Mouse (Mus musculus): ENCODE data around the gene Fam89a.

Fam89a gene

GRCm38 (mm10) chr8:124752325-124752862 lies 762 bp upstream of the Fam89a start:
- DNase-seq = no peak

GRCm38 (mm10) chr8:124751191-124751590 lies 441 bp downstream of the Fam89a start:
- DNase-seq = no peak

- DNase-seq = no peak
Observed at GRCm38 (mm10) chr8:124746661-124747060, 5.0 kb downstream of the Fam89a start.

- DNase-seq = no peak
Observed at GRCm38 (mm10) chr8:124739268-124739667, 12.4 kb downstream of the Fam89a start.

GRCm38 (mm10) chr8:124735371-124735911 lies 16.2 kb downstream of the Fam89a start:
- no peak for DNase-seq

- no peak for DNase-seq
Observed at GRCm38 (mm10) chr8:124732828-124733227, 18.8 kb downstream of the Fam89a start.

GRCm38 (mm10) chr8:124724301-124724700 lies 27.3 kb downstream of the Fam89a start:
- DNase-seq = no peak

- peak; percentile 98 for DNase-seq
Observed at GRCm38 (mm10) chr8:124721862-124722515, 29.6 kb downstream of the Fam89a start, which contains the start of the genes Ttc13 and Arv1. TSS of gene Ttc13 (minus strand) at chr8:124721983. TSS of gene Arv1 (plus strand) at chr8:124722139.

- no peak for DNase-seq
Observed at GRCm38 (mm10) chr8:124720938-124721861, 30.4 kb downstream of the Fam89a start.

- DNase-seq = peak; percentile 21
Observed at GRCm38 (mm10) chr8:124720133-124720532, 31.5 kb downstream of the Fam89a start.

- DNase-seq = no peak
Observed at GRCm38 (mm10) chr8:124715736-124716135, 35.9 kb downstream of the Fam89a start.

- no peak for DNase-seq
Observed at GRCm38 (mm10) chr8:124713207-124713606, 38.4 kb downstream of the Fam89a start.

- no peak for DNase-seq
Observed at GRCm38 (mm10) chr8:124705823-124706222, 45.8 kb downstream of the Fam89a start.

- no peak for DNase-seq
Observed at GRCm38 (mm10) chr8:124704376-124704775, 47.3 kb downstream of the Fam89a start.

- no peak for DNase-seq
Observed at GRCm38 (mm10) chr8:124703526-124703925, 48.1 kb downstream of the Fam89a start.

GRCm38 (mm10) chr8:124702183-124702582 lies 49.4 kb downstream of the Fam89a start:
- DNase-seq = peak; percentile 66

- DNase-seq = no peak
Observed at GRCm38 (mm10) chr8:124701023-124701422, 50.6 kb downstream of the Fam89a start.

GRCm38 (mm10) chr8:124700271-124700670 lies 51.4 kb downstream of the Fam89a start:
- no peak for DNase-seq

- no peak for DNase-seq
Observed at GRCm38 (mm10) chr8:124695424-124696100, 56.1 kb downstream of the Fam89a start.

GRCm38 (mm10) chr8:124691706-124692105 lies 59.9 kb downstream of the Fam89a start:
- DNase-seq = no peak

Measured in cerebellum, adult 11-12 months (tissue).